Mouse (Mus musculus): ENCODE data around the gene Scgb1a1. TPM values are rescaled to one million over a fixed set of nuclear protein-coding genes. Genes with fewer than 3 reads are reported as not detected.
"Not testable (repeated sequence)": the region's sequence is repeated elsewhere in the genome, so short reads cannot be mapped to it uniquely, and the experiment has no call there.

The Scgb1a1 gene
- polyA plus RNA-seq, 1 experiment from 2014 or later, result not detected

GRCm38 (mm10) chr19:9108536-9108935 is 20.8 kb upstream of the Scgb1a1 start:
- H3K27ac ChIP-seq, result no peak overlapping the region
- 79% methylated on average over 1 of the region's 1 CpGs for WGBS (ENCODE audit: missing documents)

GRCm38 (mm10) chr19:9107379-9107755 is 19.6 kb upstream of the Scgb1a1 start:
- no peaks in the 10 kb centered on the region for H3K79me2 ChIP-seq (ENCODE audit: inconsistent target)
- no peak overlapping the region for H3K27ac ChIP-seq
- 100% methylated on average over 1 of the region's 1 CpGs for WGBS (ENCODE audit: missing documents)
- no peaks in the 10 kb centered on the region for H3K36me3 ChIP-seq (ENCODE audit: inconsistent target)
- H3K4me3 ChIP-seq (ENCODE audit: inconsistent target), result no peak overlapping the region

More at GRCm38 (mm10) chr19:9108536-9108935, 20.8 kb upstream of the Scgb1a1 start:
- H3K4me3 ChIP-seq (ENCODE audit: inconsistent target), result no peak overlapping the region
- H3K36me3 ChIP-seq (ENCODE audit: inconsistent target), result no peaks in the 10 kb centered on the region
- H3K79me2 ChIP-seq (ENCODE audit: inconsistent target), result no peaks in the 10 kb centered on the region

- 72% methylated on average over 4 of the region's 4 CpGs for WGBS (ENCODE audit: missing documents)
- Histone ChIP-seq H3K27ac (no peak overlapping the region), H3K36me3 (ENCODE audit: inconsistent target) (no peaks in the 10 kb centered on the region), H3K4me3 (ENCODE audit: inconsistent target) (no peak overlapping the region), H3K79me2 (ENCODE audit: inconsistent target) (no peaks in the 10 kb centered on the region)
Measured at GRCm38 (mm10) chr19:9106751-9107378, 19.1 kb upstream of the Scgb1a1 start.

- WGBS (ENCODE audit: missing documents), result 94% methylated on average over 5 of the region's 5 CpGs
- Histone ChIP-seq H3K27ac (no peak overlapping the region), H3K36me3 (ENCODE audit: inconsistent target) (no peaks in the 10 kb centered on the region), H3K4me3 (ENCODE audit: inconsistent target) (no peak overlapping the region), H3K79me2 (ENCODE audit: inconsistent target) (no peaks in the 10 kb centered on the region)
Measured at GRCm38 (mm10) chr19:9106096-9106495, 18.3 kb upstream of the Scgb1a1 start.

GRCm38 (mm10) chr19:9105101-9105685 is 17.4 kb upstream of the Scgb1a1 start:
- WGBS (ENCODE audit: missing documents), result 92% methylated on average over 3 of the region's 3 CpGs
- H3K79me2 ChIP-seq (ENCODE audit: inconsistent target), result no peaks in the 10 kb centered on the region
- H3K27ac ChIP-seq, result no peak overlapping the region
- H3K36me3 ChIP-seq (ENCODE audit: inconsistent target), result no peaks in the 10 kb centered on the region
- no peak overlapping the region for H3K4me3 ChIP-seq (ENCODE audit: inconsistent target)

- Histone ChIP-seq H3K4me3 (ENCODE audit: inconsistent target) (no peak overlapping the region), H3K79me2 (ENCODE audit: inconsistent target) (no peaks in the 10 kb centered on the region), H3K36me3 (ENCODE audit: inconsistent target) (no peaks in the 10 kb centered on the region), H3K27ac (no peak overlapping the region)
- 56% methylated on average over 4 of the region's 4 CpGs for WGBS (ENCODE audit: missing documents)
Measured at GRCm38 (mm10) chr19:9103986-9104385, 16.2 kb upstream of the Scgb1a1 start.

- H3K36me3 ChIP-seq (ENCODE audit: inconsistent target), result no peaks in the 10 kb centered on the region
- WGBS (ENCODE audit: missing documents), result 93% methylated on average over 2 of the region's 2 CpGs
- H3K79me2 ChIP-seq (ENCODE audit: inconsistent target), result no peaks in the 10 kb centered on the region
- H3K27ac ChIP-seq, result no peak overlapping the region
- no peak overlapping the region for H3K4me3 ChIP-seq (ENCODE audit: inconsistent target)
Measured at GRCm38 (mm10) chr19:9101062-9101457, 13.3 kb upstream of the Scgb1a1 start.

- 72% methylated on average over 17 of the region's 17 CpGs for WGBS (ENCODE audit: missing documents)
- H3K4me3 ChIP-seq (ENCODE audit: inconsistent target), result no peak overlapping the region
- no peak overlapping the region for H3K27ac ChIP-seq
Measured at GRCm38 (mm10) chr19:9100297-9101061, 12.7 kb upstream of the Scgb1a1 start.

GRCm38 (mm10) chr19:9099751-9100150 is 12.0 kb upstream of the Scgb1a1 start:
- no peaks in the 10 kb centered on the region for H3K36me3 ChIP-seq (ENCODE audit: inconsistent target)
- 92% methylated on average over 8 of the region's 8 CpGs for WGBS (ENCODE audit: missing documents)
- no peaks in the 10 kb centered on the region for H3K79me2 ChIP-seq (ENCODE audit: inconsistent target)
- H3K4me3 ChIP-seq (ENCODE audit: inconsistent target), result no peak overlapping the region
- no peak overlapping the region for H3K27ac ChIP-seq

More at GRCm38 (mm10) chr19:9100297-9101061, 12.7 kb upstream of the Scgb1a1 start:
- H3K36me3 ChIP-seq (ENCODE audit: inconsistent target), result no peaks in the 10 kb centered on the region
- H3K79me2 ChIP-seq (ENCODE audit: inconsistent target), result no peaks in the 10 kb centered on the region

GRCm38 (mm10) chr19:9097441-9097840 is 9.7 kb upstream of the Scgb1a1 start:
- WGBS (ENCODE audit: missing documents), result 93% methylated on average over 13 of the region's 13 CpGs
- Histone ChIP-seq H3K27ac (no peak overlapping the region), H3K4me3 (ENCODE audit: inconsistent target) (no peak overlapping the region), H3K79me2 (ENCODE audit: inconsistent target) (no peaks in the 10 kb centered on the region), H3K36me3 (ENCODE audit: inconsistent target) (no peaks in the 10 kb centered on the region)

- WGBS (ENCODE audit: missing documents), result 93% methylated on average over 5 of the region's 5 CpGs
Measured at GRCm38 (mm10) chr19:9095111-9095510, 7.4 kb upstream of the Scgb1a1 start.

GRCm38 (mm10) chr19:9090709-9091108 is 3.0 kb upstream of the Scgb1a1 start:
- Histone ChIP-seq H3K27ac (no peak overlapping the region), H3K4me3 (ENCODE audit: inconsistent target) (no peak overlapping the region), H3K36me3 (ENCODE audit: inconsistent target) (no peaks in the 10 kb centered on the region), H3K79me2 (ENCODE audit: inconsistent target) (no peaks in the 10 kb centered on the region)
- 94% methylated on average over 2 of the region's 2 CpGs for WGBS (ENCODE audit: missing documents)

More at GRCm38 (mm10) chr19:9095111-9095510, 7.4 kb upstream of the Scgb1a1 start:
- Histone ChIP-seq H3K36me3 (ENCODE audit: inconsistent target) (no peaks in the 10 kb centered on the region), H3K79me2 (ENCODE audit: inconsistent target) (no peaks in the 10 kb centered on the region), H3K27ac (no peak overlapping the region), H3K4me3 (ENCODE audit: inconsistent target) (no peak overlapping the region)

- H3K27ac ChIP-seq, result no peak overlapping the region
- no peaks in the 10 kb centered on the region for H3K79me2 ChIP-seq (ENCODE audit: inconsistent target)
- H3K36me3 ChIP-seq (ENCODE audit: inconsistent target), result no peaks in the 10 kb centered on the region
- H3K4me3 ChIP-seq (ENCODE audit: inconsistent target), result no peak overlapping the region
- 84% methylated on average over 4 of the region's 4 CpGs for WGBS (ENCODE audit: missing documents)
Measured at GRCm38 (mm10) chr19:9090191-9090590, 2.4 kb upstream of the Scgb1a1 start.

GRCm38 (mm10) chr19:9083892-9084291 is 3.9 kb downstream of the Scgb1a1 start:
- not testable (repeated sequence) for H3K79me2 ChIP-seq (ENCODE audit: inconsistent target); H3K36me3 ChIP-seq (ENCODE audit: inconsistent target); H3K4me3 ChIP-seq (ENCODE audit: inconsistent target); H3K27ac ChIP-seq
- 89% methylated on average over 2 of the region's 2 CpGs for WGBS (ENCODE audit: missing documents)

GRCm38 (mm10) chr19:9083010-9083355 is 4.8 kb downstream of the Scgb1a1 start:
- H3K36me3 ChIP-seq (ENCODE audit: inconsistent target), result no peaks in the 10 kb centered on the region
- H3K79me2 ChIP-seq (ENCODE audit: inconsistent target), result no peaks in the 10 kb centered on the region
- WGBS (ENCODE audit: missing documents), result 100% methylated on average over 2 of the region's 2 CpGs
- peak overlapping the region; percentile 24 for H3K27ac ChIP-seq
- H3K4me3 ChIP-seq (ENCODE audit: inconsistent target), result no peak overlapping the region

Measured in macrophage (primary cell).